Mouse (Mus musculus) layer of hippocampus, postnatal 25 days (tissue): ENCODE data around the gene Atg4b. TPM values are rescaled to one million over a fixed set of nuclear protein-coding genes. Genes with fewer than 3 reads are reported as not detected.
"Not testable (repeated sequence)": the region's sequence is repeated elsewhere in the genome, so short reads cannot be mapped to it uniquely, and the experiment has no call there.

Experiments
- DNase-seq, 2 experiments: peaks; one replicate each; pipeline ENCODE4 v3.0.0; 2022; ENCODE audit warnings: mixed read lengths in 2 of 2, low spot score in 1 of 2; ENCODE audit errors: extremely low spot score in 1 of 2
- total RNA-seq, 2 experiments: library from RNA; stranded (reverse); gene quantifications; 2 replicates each; pipeline ENCODE4 v1.2.3; 2021

Atg4b gene
- total RNA-seq, 2 experiments from 2014 or later: 83.3 to 84.7 TPM

DNA sequence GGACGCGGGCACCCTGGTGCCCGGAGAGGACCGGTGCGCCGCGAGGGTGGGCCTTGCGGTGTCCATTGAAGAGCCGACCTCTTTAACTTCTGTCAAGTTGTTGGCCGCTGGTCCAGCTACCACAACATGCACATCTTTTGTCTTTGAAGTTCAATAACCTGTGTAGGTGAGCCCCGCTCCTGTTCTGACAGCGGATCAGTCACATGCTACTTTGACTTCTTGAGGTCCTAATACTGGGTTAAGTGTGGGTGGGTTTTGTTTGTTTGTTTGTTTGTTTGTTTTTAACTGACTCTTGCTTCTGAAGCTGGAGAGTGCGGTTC is 4.0 kb downstream of the Atg4b start:
- no peak for DNase-seq

DNA sequence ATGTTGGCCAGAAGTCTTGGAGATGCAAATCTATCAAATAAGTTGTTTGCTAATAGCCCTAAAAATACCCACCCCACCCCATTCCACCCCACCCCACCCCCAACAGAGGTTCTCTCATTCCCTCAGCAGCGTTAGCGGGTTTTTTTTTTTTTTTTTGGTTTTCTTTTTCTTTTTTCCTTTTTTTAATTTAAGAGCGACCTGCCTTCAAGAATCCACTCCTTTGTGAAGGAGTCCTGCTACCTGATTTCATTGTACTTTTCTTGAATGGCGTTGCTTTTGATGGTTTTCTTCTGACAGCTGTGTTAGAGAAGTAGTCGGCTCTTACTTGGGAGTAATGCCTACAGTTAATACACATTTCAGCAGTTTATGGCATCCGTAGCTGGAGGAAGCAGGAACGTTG is 4.3 kb downstream of the Atg4b start:
- DNase-seq: no peak

DNA sequence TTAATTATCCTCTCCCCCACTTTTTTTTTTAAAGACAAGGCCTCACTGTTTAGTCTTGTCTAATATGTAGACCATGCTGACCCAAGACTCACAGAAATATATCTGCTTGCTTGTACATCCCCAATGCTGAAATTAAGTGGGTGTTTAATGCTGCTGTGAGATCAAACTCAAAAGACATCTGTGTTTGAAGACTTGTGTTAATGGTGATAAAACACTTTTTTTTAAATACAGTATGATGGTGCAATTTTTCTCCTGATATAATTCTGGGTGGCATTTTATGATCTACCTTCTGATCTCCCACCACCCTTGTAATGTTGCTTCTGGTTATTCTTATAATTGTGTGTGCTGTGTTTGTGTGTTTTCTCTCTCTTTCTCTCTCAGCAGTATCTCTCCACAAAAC is 4.9 kb downstream of the Atg4b start:
- no peak for DNase-seq

DNA sequence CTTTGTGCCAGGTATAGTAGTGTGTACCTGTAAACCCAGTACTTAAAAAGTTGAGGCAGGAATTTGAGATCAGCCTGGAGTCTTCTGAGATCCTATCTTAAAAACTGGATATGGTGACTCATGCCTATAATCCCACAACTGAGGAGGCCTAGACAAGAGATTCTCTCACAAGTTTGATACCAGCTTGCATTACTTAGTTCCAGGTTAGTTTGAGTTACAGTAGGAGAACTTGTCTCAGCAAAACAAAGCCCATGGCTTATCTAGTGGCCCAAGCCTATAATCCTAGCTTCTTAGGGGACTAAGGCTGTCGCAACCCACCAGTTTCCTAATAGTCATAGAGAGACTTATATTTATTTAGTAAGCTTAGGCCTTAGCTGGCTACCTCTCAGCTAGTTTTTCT is 8.8 kb downstream of the Atg4b start:
- DNase-seq: no peak

DNA sequence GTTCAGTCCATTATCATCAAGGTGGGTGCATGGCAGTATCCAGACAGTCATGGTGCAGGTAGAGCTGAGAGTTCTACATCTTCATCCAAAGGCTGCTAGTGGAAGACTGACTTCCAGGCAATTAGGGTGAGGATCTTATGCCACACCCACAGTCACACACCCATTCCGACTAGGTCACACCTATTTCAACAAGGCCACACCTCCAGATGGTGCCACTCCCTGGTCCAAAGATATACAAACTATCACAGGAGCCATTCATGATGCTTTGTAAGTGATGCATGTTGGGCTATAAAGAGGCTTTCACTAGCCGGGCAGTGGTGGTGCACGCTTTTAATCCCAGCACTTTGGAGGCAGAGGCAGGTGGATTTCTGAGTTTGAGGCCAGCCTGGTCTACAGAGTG is 12.2 kb downstream of the Atg4b start:
- DNase-seq: not testable (repeated sequence)

DNA sequence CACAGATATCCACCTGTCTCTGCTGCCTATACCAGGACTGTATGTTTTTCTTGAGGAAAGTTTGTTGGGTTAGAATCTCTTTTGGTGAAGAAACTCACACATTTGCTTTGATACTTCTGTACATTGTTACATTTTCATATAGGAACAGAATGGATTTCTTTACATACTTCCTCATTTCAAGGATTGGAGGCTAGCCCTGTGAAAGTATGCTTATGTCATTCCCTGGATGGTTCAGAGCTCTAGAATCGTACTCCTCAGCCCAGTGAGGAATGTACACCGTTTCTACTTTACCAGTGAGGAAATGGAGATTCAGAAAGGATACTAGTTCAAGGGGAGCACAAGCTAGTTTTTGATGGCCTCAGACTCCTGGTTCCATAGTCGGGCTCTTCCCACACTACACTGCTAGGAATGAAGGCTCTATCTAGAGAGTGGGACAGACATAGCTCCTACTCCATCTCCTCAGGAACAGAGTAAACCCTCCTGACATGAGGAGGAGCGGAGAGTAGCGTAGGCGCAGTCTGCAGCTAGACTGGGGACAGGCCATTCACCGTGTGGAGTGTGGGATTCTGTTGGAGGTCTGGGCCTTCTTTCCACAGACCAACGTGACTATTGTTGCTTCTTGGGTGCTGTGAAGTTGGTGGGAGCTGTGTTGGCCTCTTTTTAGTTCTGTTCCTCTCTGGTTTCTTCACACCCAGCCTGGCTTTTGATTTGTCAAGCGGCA is 13.7 kb downstream of the Atg4b start:
- no peak for DNase-seq

DNA sequence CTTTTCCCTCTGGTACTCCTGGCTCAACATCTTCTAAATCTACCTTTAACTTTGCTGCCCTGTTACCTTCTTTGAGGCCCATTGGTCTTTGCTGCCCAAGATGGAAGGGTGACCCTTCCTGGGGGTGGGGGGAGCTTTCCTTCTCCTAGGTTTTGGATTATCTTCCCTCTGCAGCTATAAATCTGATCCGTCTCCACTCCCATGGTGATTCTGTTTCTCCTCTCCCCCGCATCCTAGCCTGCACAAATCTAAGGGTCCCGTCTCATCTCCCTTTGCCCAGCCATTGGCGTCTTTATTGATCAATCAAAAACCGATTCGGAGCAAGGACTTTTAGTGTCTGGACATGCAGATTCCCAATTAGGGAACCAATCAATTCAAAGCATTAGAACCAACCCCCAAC is 16.3 kb downstream of the Atg4b start:
- no peak for DNase-seq

DNA sequence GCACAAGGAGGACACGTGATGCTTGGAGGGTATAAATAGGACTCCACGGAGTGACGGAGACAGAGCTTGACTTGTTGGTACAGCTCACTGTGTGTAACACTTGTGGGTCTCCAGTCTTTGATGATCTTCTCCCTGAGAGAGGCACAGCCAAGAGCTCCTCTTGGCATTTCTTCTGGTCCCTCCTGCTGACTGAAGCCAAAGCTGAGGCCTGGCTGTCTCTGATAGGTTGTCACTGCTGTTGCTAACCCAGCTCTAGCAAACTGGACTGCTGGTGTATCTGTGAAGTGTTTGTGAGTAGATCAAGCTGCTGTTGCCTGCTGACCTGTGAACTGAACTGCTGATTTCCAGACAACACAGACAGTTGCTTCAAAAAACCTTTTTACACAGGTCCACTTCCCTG is 18.6 kb downstream of the Atg4b start:
- no peak for DNase-seq

DNA sequence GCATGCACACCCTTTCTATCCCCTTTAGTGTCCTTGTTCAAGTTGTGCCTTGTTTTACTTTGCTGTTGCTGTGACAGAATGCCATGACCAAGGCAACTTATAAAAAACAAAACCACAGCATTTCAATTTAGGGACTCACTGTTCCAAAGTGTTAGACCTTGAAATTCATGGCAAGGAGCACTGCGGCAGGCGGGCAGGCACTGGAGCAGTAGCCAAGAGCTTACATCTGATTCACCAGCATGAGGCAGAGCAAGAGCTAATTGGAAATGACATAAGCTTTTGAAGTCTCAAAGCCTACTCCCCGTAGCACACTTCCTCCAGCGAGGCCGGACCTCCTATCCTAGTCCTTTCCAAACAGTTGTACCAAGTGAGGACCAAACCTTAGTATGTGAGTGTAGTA is 25.4 kb downstream of the Atg4b start:
- no peak for DNase-seq

DNA sequence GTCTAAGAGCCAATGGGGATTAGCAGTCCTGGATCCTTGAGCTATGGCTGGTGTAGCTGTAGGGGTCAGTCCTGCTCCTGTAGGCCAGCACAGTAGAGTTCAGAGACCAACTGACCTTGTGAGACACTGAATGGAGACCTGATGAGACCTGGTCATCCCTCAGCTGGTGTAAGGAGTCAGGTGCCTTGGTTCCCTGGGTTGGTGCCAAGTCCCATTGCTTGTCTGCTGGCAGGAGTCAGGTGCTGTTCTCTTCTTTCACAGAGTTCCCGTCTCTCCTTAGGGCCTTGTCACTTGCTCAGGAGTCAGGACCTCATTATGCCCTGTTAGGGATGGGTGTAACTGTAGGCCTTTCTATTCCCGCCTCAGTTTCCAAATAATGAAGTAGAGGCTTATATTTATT is 35.6 kb downstream of the Atg4b start:
- DNase-seq: no peak

DNA sequence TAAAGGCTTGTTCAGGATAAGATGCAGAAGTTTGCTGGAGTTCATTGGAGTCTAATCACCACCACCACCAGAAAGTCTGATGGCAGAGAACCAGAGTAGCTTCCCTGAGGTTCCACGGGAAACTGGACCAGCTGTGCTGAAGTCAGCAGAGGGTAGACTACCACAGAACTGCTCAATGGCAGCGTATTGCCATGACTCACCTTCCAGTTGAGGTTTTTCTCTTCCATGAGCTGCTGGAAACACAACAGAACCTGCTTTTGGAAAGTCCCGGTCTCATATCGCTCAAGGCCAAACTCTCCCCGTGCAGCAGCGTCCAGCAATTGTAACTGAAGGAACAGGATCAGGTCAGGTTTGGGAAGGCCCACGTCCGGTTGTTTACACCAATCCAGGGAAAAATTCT is 43.2 kb downstream of the Atg4b start:
- no peak for DNase-seq

DNA sequence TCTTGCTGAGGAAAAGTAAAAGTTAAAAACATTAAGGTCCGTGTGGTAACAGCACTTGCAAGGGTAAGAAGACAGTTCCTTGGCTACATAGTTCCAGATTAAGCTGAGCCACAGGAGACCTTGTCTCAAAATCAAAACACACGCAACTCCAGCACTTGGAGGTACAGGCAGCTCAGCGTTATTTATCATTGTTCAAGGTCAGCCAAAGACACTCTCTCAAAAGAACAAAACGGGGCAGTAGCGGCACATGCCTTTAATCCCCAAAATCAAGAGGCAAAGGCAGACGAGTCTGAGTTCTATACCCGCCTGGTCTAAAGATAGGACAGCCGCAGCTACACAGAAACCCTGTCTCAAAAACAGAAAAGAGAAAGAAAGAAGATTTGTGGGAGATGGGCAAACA is 44.6 kb downstream of the Atg4b start:
- DNase-seq: no peak

DNA sequence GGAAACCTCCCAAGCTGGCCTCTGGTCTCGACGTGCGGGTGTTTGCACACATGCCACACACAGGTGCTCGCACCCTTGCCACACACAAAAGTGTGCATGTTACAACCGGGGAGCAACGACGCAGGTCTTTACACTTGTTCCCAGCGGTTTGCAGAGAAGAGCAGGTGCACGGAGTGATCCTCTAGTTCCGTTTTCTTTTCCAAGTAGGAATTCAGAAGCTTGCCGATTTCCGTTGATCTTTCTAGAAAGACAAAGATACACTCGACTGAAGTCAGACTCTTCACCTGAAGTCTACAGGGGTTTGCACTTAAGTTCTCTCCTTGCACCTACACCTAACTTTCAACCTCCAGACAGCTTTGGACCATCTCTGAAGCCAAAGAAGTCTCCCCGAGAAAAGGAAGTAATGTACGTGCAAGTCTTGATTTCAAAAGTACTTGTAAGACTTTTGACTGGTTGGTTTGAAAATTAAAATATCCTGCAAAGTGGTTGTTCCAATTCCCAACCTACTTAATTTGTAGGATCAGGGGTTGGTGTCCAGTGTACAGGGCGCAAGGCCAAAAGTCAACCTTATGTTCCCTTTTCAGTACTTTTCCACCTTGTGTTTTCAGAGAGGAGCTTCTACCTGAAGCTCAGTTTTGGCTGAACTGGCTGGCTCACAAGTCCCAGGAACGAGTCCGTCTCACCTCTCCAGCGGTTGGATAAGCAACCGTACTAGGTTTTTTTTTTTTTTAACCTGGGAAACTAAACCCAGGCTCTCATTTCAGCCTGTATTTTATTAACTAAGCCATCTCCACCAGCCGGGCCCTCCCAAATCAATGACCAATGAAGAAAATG is 49.6 kb downstream of the Atg4b start:
- no peak for DNase-seq

DNA sequence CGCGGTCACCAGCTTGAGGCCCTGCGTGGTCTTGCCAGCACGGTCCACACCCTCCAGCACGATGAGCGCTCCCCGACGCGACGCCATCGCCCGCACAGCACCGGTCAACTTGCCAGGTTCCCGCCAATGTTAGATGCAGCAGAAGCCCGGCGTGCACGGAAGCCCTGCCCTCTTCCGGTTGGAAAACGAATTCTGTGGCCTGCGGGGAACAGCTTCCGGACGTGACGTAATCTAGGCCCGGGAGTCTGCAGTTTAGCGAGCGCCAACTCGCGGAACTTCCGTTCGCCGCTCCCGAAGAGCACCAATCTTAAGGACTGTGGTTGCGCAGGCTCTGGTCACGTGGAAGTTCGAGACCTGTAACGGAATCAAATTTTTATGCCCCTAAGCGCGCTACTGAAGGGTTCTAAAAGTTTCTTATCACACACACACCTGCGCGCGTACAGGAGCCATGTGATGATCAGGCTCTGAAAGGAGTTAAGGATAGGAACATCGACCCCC is 50.5 kb downstream of the Atg4b start, which contains the start of gene Dtymk:
Dtymk (minus strand) TSS at position 194 of the 498 bp plus-strand sequence.
- peak; percentile 75 to 77 for DNase-seq

DNA sequence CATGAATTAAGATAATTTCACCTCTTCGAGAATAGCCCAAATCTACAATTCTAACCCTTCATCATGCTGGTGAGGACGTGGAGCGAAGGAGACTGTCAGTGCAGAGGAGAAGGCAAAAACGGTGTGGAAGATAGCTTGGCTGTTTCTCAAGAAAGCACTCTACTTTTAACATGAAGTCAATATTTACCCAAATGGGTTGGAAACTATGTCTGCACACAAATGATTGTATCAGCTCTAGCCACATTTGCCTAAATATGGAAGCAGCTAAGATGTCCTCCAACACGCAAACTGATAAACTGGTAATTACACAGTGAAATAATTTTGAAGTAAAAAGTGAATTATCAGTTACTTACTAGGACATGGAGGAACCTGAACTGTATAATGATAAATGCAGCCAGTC is 51.5 kb downstream of the Atg4b start:
- no peak for DNase-seq

DNA sequence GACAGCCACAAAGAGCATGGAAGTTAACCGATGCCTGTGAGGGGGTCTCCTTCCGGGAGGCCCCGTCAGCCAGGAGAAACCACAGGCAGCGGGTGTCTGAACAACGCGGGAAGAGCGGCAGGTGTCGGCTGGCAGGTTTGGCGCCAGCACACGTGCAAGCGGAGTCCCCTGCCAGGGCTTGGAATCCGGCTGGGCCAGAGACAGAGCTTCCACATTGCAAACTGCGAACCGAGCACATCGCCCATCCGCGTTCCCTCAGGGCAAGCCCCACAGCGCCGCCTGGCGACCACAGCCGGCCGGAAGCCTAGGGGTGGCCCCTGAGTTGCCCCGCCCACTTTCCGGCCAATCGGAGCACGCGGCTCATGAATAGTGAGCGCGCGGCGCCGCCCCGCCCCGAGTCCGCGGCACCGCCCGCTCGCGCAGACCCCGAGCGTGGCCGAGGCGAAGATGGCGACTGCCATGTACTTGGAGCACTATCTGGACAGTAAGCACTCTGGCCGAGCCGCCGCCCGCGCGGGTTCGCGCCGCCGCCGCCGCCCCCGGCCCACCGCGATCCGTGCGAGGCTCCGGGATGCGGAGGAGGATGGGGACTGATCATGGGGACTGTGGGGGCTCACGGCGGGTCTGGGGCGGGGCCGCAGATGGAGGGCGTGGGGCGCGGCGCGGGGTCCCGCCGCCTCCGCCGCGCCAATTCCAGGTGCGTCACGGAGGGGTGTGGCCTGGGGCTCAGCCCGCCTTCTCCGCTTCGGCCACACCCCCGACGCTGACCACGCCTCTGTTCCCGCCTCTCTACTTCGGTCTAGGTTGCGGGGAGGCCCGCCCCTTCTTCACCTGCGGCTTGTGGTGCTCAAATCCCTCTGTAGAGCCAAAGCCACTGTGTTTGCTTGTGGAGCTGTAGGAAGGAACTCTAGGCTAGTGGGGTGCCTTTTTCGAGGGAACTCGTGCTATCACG is 52.5 kb downstream of the Atg4b start, which contains the start of gene Ing5:
Ing5 (plus strand) TSS at position 410 of the 952 bp plus-strand sequence.
- peak; percentile 100 for DNase-seq

DNA sequence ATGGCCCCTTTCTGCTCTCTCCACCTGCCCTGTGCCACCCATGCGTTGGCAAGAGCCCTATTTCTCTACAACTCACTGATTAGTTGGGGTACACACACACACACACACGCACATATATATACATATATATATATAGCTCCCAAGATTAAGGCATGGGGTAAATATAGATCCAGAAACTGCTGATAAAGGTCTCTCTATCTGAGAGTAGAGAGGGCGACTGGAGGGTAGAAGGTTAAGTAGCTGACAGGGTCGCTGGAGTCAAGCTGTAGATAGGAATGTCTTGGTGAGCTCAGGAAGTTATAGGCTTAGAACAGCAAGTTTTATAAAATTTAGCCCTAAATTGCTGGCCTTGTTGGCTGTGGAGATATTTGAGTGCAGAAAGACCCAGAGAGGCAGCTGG is 53.5 kb downstream of the Atg4b start:
- DNase-seq: no peak

DNA sequence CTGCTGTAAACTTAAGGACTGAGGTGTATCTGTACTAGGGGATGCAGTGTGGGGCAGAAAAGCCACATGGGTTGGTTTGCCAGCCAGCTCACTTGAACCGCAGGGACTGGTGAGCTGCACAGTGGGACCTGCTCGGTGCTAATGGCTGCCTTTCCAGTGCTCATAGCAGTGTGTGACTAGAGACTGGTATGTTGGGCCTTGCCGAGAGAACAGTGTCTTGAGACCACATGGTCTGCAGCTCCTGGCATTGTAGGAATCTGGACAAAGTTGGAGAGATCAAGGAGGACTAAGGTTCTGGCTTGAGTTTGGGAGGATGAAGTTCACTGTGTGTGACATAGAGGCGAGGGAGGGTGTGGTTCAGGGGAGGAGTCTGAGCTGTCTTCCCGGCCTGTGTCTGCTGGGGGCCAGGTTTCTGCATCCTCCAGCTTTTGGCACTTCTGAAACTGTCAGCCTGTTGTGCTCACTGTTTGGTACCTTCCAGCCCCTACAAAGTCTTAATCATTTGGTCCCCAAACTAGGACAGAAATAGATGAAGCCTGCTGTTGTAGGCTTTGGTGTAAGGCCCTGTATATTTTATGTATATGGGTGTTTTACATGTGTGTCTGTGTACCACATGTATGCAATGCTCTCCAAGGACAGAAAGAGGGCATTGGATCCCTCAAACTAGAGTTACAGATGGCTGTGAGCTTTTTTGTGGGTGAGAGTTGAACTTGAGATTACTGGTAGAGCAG is 54.1 kb downstream of the Atg4b start:
- no peak for DNase-seq

DNA sequence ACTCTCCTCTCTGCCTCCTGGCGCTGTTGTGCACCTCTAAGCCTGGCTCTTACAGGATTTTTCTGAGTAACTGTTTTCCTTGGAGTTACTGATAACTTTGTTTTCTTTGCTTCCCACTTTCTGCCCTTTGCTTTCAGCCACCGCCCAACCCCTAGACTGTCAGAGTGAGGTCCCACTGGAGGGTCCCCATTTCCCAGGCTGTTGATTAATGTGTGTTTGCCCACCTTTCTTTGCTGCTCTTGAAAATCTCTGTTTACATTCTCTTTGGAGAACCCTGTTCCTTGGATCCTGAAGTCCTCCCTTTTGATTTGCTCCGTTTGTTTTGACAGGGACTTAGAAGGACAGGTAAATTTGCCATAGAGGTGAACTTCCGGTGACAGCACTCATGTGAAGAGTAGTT is 57.6 kb downstream of the Atg4b start:
- DNase-seq: no peak

DNA sequence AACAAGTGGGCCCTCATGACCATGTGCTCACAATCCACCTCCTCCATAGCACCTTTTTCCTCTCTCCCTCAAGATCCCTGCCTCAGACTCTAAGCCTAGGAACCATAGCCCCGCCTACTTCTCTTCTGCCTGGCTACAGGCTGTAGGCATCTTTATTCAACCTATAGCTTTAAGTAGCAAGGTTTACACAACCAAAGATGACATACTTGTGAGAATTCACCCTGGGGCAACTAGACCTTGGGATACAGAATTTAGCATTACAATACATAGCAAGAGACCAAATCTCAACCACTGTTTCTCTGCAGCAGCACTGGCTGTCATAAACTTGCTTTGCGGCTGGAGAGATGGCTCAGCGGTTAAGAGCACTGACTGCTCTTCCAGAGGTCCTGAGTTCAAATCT is 58.7 kb downstream of the Atg4b start:
- no peak for DNase-seq
